Mouse (Mus musculus) frontal cortex, adult (tissue): ENCODE measurements around the gene Pcdh18.
A peak's percentile ranks its signal among the peaks of the same experiment; 100 is the strongest.

ENCODE experiments used
- ATAC-seq: cut with Nextera tagmentation; 2 replicates; pipeline ENCODE4 v1.9.2; 2017; ENCODE audit warnings: mild to moderate bottlenecking, moderate library complexity, mixed read lengths; ENCODE audit not compliant: low TSS enrichment

The Pcdh18 gene

DNA sequence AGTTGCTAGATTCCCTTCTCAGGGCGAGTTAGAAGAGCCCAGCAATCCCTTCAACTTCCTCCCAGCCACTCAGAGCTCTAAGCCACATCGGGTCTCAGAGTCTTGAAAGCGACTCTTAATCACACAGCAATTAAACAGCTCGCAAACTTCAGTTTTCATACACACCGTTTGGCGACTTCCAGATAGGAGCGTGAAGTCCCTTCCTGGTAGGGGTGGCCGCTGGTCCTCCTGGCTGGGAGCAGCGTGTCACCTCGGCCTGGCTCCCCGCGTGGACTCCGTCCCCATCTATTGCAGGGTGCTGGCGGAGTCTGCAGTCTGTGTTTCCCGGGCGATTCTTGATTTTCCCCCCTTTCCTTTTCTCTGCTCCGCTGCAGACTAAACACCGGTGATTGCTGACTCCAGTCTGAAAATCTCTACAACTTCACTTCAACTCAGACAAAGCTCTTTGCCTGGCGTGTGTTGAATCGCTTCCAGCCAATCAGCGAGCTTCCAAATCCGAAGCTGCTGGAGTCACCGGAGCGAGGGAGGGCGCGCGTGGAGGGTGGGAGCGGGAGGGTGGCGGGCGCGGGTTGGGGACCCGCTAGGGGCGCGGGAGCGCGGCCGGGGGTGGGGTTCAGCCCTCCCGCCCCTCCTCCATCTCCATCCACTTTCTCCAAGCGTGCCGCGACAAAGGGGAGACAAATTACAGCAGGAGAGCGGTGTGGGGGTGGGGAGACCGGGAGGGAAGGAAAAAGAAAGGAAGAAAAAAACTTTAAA is at the start of gene Pcdh18:
Pcdh18 (minus strand) TSS at position 456 of the 756 bp plus-strand sequence.
- peak; percentile 82 for ATAC-seq

DNA sequence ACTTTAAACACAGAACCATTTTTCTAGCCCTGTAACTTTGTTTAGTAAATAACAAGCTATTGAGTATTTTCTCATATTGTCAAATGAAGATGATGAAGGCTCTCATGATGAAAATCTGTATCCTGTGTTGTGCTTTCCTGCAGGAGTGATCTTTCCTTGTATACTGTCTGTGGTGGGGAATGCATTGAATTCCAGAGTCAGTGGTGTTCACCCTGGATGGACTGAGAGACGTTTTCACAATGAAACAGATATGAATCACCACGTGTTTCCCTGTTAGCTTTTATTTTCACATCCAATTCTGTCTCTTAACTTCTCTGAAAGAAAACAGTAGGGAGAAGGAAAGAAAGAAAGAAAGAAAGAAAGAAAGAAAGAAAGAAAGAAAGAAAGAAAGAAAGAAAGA is 49.7 kb upstream of the Pcdh18 start:
- ATAC-seq: no peak

- ATAC-seq: no peak
These were observed 48.4 kb upstream of the Pcdh18 start for GRCm38 (mm10) chr3:49805511-49805910.

DNA sequence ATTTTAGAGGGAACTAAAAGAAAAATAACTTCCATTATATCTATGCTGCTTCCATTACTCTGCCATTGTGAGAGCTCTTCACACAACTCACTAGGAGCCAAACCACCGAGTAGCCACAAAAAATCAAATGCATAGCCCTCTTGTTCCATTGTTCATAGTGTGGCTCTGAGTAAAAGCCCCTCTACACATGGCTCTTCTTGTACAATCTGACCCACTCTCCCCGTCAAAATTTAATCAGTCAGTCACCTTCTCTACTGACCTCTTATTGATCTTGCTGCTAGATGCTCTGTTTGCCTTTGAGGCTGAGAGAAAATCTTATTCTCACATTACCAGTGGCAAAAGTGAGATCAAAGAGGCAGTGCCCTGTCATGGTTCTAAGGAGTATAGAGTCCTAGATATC is 31.2 kb upstream of the Pcdh18 start:
- no peak for ATAC-seq

DNA sequence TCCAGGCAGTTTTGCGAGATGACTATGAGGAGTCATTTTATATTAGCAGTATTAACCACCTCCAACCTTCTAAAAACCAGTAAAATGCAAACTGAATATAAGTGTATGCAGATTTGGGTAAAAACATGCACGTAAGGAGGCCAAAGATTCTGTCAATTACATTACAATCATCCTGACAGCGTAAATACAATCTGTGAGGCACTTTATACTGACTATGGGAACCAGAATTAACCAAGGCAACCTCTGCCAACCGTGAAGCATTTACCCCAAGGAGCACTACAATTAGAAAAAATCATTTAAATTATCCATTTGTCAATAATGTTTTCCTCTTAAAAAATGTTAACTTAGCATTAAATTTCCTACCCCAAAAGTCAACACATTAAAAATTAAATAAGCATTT is 30.6 kb upstream of the Pcdh18 start:
- no peak for ATAC-seq

GRCm38 (mm10) chr3:49768992-49769738 is 12.0 kb upstream of the Pcdh18 start:
- no peak for ATAC-seq

DNA sequence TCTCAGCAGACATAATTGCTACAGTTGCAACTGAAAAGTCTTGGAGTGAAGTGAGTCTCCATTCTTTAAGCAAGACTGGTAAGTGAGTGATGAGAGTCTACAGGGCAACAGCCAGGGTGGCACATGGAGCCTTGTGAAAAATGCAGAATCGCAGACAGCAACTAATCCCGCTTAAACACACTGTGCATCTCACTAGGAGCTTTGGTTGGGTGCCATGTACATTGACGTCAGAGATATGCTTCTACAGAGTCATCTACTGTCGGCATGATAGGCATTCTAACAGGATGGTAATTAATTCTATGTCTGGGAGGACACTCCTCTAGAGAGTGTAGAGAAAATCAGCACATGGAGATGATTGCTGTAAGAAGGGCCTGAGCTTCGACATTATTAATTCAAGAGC is 5.6 kb upstream of the Pcdh18 start:
- no peak for ATAC-seq

DNA sequence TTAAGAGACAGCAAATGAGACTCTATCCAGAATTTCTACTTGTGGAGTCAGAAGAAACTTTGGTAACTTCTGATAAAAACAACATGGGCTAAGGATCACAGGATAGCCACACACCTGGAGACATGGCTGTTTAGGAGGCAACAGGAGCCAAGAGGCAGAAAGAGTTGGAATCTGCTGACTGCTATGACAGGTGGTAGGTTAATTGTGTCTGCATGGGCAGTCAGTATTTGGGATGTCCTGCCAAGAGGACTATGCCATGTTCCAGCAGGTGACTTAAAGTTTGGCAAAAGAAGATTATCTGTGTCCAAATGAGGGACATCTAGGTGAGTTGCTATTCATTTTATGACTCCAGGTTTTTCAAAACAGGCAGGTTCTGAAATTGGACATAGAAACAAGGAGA is 4.8 kb upstream of the Pcdh18 start:
- ATAC-seq: no peak

- no peak for ATAC-seq
These were observed 498 bp upstream of the Pcdh18 start for GRCm38 (mm10) chr3:49757626-49758019.

- peak; percentile 21; the same call in 1 of the 2 replicates for ATAC-seq
These were observed 909 bp downstream of the Pcdh18 start for GRCm38 (mm10) chr3:49755986-49756845.

DNA sequence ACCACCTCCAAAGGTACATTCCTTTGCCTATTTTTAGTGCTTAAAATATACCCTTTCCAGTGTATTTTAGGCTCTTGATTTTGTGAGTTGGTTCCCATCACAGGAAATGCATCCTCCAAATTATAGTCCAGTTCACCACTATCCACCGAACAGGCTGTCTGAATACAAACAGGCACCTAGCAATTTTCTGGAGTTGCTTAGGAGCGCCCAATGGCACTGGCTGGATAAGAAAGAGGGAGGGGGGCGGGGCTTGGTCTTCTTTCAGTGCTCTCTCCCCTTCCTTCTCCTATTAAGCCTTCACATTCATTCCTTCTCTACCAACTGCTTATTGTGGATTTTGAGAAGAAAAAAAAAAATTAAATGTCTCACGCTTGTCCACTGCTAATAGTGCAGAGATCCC is 4.4 kb downstream of the Pcdh18 start:
- ATAC-seq: no peak

DNA sequence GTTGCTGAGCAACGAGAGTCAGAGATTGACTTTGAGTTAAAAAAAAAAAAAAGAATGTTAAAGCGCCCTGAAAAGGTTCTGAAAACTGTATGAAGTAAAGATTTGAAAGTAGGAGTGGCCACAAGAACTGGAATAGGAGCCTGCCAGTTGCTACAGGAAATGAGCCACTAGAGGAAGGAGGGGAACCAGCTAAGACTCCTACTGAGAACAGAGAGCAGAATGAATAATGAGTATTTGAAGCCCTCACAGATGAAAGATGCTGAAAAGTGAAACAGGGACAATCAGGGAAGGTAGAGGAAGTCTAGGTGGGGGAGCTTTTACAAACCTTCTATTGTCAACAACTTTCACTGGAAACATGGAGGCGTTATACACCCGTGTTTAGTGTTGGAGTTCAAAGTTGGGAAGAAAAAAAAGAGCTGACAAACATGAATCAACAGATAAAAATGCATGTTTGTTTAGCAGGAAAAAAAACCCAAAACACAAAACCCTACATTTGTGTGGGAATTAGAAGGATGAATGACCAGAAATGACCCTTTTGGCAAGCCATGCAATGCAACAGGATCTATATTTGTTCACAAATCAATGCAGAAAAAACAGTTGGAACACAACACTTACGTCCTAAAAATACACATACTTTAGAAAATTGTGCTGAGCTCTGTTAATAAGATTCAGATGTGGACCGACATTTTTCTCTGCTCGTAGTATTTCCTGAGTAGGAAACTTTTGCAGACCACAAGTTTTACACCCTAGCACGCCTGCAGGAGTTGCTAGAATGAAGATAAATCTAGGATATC is 7.4 kb downstream of the Pcdh18 start:
- peak; percentile 36; the same call in 1 of the 2 replicates for ATAC-seq

- ATAC-seq: no peak
These were observed 9.1 kb downstream of the Pcdh18 start for GRCm38 (mm10) chr3:49748054-49748453.

GRCm38 (mm10) chr3:49739061-49739460 is 18.1 kb downstream of the Pcdh18 start:
- ATAC-seq: no peak

DNA sequence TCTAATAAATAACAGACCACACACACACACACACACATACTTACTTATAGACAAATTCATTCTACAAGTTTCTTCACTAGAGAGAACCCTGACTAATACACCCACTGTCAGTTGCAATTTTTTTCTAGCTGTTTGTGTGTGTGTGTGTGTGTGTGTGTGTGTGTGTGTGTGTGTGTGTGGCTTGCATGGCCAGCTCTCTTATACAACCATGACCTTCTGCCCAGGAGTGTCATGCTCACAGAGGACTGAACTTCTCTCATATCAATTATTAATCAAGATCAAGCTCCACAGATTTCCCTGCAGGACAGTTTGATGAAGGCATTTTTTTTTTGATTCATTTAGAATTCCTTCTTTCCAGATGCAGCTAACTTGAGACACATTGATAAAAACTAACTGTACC is 18.6 kb downstream of the Pcdh18 start:
- ATAC-seq: no peak

- ATAC-seq: no peak
These were observed 50.6 kb downstream of the Pcdh18 start for GRCm38 (mm10) chr3:49706503-49706902.

DNA sequence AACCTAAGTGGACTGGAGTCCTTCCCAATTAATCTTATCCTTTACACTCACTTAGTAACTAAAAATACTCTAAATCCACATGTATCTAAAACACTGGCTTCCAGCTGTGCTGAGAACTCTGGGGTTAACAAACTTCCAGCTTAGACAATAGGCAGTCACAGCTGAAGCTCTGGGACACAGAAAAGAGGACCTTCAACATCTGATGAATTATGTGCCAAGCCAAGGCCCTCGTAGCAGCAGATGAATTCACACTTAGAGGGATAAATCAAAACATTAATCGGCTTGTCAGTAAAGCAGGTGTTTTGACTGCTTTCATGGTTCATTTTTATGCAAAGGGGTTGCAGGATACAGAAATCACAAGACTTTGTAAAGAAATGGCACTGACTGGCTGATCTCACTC is 57.2 kb downstream of the Pcdh18 start:
- ATAC-seq: no peak
